Mouse (Mus musculus): Measurements from ENCODE around the gene Ddx47.

Ddx47 gene

DNA sequence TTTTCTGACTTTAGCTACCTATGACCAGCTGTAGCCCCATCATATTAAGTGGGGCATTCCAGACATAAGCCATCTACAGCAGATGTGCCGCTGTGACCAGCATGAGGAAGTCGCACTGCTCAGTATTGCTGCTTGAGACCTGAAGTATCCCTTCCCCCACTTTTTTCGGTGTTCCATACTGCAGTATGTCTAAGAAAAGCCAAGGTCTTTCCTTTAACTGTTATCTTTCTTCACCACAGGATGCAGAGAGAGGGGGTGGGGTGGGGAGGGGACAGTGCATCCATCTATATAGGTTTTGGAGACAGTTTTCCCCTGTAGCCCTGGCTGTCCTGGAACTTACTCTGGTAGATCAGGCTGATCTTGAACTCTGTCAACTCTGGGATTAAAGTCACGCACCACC lies 5.0 kb upstream of the Ddx47 start:
- DNase-seq (ENCODE audit: low read depth, low spot score) = no peak

DNA sequence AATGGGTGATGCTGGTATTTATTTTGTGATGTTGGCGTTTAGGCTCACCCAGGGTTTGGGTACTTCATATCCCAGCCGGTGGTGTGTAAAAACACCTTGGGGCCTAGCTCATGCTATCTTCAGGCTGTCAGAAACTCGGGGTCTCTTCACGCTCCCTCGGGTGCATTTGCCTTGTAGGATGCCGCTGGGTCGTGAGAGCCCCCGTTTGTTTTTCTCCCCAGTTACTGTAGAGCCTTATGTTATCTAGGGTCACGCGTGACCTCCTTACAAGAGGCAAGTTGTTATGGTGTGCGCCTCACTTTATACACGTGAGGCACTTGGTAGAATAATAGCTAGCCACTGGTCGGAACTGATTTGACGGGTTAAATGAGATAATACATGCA lies 313 bp downstream of the Ddx47 start:
- DNase-seq (ENCODE audit: low read depth, low spot score) = no peak

DNA sequence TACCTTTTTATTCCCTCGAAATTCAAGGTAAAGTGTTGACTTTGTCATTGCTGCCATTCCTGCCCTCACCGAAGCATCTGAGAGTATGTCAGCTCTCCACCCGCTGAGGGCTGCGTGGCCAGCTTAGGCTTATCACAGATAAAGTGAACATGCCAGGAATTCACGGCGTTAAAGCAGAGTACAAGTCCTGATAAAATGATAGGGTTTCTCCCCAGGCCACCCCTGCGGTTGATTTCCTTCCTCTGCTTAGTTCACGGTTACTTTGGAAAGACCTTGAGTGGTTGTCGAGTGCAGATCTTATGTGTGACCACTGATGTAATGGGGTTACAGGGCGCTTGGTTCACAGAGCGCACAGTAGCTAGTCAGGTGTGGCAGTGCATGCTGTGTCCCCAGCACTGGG lies 5.8 kb downstream of the Ddx47 start:
- DNase-seq (ENCODE audit: low read depth, low spot score) = no peak

GRCm38 (mm10) chr6:135019564-135019963 lies 8.2 kb downstream of the Ddx47 start:
- DNase-seq (ENCODE audit: low read depth, low spot score) = no peak

DNA sequence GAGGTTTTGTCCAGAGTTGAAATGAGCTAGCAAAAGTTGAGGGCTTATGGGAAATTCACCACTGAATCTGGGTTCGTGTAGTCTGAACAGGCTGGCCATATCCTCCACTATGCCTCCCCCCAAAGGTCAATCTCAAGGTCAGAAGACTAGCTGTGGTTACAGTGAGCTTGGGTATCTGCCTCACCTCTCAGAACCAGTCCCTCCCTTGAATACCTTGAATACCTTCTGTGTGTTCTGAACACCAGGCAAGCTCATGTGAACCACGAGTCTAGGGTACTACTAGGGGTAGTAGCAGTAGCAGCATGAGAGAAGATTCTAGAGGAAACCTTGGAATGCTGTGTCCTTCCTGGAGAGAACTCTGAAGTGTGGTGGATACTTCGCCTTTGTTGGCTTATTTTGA lies 10.2 kb downstream of the Ddx47 start:
- no peak for DNase-seq (ENCODE audit: low read depth, low spot score)

- DNase-seq (ENCODE audit: low read depth, low spot score) = no peak
Measured at GRCm38 (mm10) chr6:135023379-135023778, 12.0 kb downstream of the Ddx47 start.

DNA sequence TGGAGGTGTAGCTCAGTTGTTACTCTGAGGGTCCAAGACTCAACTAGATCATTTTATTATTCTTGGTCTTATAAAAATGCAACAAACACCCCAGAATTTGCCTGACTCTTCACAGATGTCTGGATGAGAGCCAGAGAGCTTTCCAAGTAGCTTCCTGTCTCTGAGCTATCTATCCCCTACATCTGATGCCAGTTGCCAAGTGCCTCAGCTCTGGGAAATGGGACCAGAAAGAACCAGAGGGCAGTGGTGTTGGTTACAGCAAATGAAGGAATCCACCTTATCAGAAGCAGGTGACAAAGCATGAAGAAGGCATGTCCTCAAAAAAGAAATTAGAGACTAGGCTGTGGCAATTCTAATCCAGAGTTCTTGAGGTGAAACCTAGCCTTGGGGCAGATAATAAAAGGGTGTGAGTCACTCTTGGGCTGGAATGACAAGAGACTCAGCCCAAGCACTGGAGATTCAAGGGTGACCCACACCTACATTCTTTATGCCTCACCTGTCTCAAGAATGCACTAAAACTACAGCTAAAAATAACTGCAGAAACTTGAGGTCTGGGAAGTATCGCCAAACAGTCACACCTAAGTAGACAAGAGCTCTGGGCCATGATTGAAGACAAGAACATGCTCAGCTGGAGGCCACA lies 13.5 kb downstream of the Ddx47 start:
- no peak for DNase-seq (ENCODE audit: low read depth, low spot score)

DNA sequence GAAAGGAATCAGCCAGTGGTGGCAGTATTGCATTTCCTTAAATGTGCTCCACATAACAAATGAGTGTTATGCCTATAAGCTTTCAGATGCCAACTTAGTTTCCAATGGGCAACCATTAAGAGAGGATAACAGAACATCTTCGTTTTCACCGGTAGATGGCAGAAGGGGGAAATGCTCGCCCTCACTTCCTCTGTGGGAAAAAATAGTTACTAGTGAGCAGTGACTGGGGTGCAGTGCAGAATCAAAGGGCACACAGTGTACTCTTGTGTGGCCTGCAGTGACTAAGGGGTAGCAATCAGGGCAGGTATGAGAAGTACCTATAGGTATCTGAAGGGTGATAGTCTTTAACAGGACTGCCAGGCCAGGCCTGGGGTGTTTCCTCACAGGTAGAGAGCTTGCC lies 14.8 kb downstream of the Ddx47 start:
- DNase-seq (ENCODE audit: low read depth, low spot score) = peak; percentile 62

- DNase-seq (ENCODE audit: low read depth, low spot score) = no peak
Measured at GRCm38 (mm10) chr6:135026755-135027154, 15.3 kb downstream of the Ddx47 start.

- no peak for DNase-seq (ENCODE audit: low read depth, low spot score)
Measured at GRCm38 (mm10) chr6:135029246-135029645, 17.8 kb downstream of the Ddx47 start.

DNA sequence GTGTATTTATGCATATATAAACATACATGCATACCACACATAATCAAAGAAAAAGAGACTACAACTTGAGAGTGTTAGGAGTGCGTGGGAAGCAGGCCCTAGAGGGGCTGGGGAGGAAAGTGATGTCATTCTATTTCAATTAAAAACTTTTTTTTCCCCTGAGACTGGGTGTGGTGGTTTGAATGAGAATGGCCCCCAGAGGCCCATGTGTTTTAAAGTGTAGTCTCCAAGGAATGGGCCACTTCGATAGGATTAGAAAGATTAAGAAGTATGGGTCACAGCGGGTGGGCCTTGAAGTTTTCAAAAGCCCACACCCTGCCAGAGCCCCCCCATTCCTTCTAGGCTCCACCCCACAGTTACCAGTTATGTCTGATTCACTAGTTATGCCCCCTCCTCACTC lies 27.3 kb downstream of the Ddx47 start:
- DNase-seq (ENCODE audit: low read depth, low spot score) = no peak

- no peak for DNase-seq (ENCODE audit: low read depth, low spot score)
Measured at GRCm38 (mm10) chr6:135040275-135040871, 29.0 kb downstream of the Ddx47 start.

GRCm38 (mm10) chr6:135041930-135042329 lies 30.5 kb downstream of the Ddx47 start:
- no peak for DNase-seq (ENCODE audit: low read depth, low spot score)

DNA sequence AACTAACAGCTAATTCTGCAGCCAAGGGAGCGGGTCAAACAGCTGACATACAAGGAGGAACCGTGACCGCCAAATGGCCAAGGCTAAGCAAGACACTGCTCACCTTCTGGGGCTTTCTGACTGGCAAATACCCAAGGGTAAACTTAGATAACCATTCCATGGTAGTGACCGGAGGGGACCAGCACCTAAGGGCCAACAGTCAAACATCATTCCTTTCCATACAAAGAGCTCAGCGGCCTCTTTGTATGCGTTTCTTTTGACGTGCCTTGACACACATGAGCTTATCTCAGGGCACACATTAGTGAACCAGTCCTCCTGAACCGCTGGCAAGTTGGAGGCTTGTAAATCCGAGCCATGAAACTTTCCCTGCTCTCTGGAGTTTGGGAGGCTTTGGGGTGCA lies 35.9 kb downstream of the Ddx47 start:
- DNase-seq (ENCODE audit: low read depth, low spot score) = peak; percentile 17

- DNase-seq (ENCODE audit: low read depth, low spot score) = no peak
Measured at GRCm38 (mm10) chr6:135048509-135048908, 37.1 kb downstream of the Ddx47 start.

GRCm38 (mm10) chr6:135048956-135049355 lies 37.5 kb downstream of the Ddx47 start:
- DNase-seq (ENCODE audit: low read depth, low spot score) = no peak

DNA sequence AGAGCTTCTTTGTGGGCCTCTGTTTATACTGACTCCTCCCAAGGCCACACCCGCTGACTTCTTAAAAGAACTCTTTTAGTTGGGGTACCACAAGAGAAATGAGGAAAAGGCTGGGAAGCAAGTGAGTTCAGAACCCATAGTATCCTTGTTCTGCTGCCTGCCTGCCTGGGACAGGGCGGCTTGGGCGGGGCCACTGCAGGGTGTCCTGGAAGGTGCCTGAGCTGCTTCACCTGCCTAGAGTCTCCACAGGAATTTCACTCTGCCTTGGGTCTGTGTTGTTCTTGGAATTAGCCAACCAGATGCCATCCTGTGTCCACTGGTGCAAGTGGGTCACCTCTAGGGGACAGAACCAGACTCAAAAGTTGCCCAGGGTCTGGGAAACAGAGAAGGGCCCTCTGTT lies 42.4 kb downstream of the Ddx47 start:
- no peak for DNase-seq (ENCODE audit: low read depth, low spot score)

DNA sequence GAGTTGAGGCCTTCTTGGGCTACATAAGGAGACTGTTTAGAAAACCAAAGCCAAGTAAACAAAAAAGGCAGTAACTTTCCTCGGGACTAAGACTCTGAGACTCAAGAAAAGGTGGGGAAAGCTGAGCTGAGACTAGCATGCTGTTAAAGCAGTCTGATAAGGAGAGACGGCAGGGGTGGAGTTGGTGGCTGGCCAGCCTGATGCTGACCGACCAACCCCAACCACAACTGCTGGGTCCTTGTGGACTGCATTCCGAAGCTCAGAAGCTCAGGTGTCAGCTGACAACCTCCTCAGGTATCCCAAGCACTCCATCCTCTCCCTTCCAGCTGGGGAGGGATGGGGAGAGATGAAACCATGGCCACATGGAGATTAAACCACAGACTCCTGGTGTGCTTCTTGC lies 44.5 kb downstream of the Ddx47 start:
- no peak for DNase-seq (ENCODE audit: low read depth, low spot score)

GRCm38 (mm10) chr6:135060728-135061127 lies 49.3 kb downstream of the Ddx47 start:
- no peak for DNase-seq (ENCODE audit: low read depth, low spot score)

DNA sequence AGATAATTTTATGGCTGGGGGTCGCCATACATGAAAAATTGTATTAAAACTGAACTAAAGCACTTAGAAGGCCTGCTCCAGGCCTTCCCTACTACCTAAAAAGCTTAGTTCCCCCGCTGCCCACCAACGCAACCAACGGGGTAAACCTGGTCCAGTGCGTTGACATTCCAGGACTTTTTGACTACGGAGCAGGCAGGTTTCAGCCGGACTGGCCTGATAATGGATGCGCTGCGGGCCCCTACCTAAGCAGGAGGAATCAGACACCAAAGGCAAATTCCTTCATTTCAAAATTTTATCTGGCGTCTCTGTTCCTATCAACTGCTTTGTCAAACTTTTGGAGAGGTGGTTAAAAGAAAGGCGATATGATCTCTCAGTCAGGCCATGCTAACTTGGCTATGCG lies 53.2 kb downstream of the Ddx47 start:
- DNase-seq (ENCODE audit: low read depth, low spot score) = no peak

DNA sequence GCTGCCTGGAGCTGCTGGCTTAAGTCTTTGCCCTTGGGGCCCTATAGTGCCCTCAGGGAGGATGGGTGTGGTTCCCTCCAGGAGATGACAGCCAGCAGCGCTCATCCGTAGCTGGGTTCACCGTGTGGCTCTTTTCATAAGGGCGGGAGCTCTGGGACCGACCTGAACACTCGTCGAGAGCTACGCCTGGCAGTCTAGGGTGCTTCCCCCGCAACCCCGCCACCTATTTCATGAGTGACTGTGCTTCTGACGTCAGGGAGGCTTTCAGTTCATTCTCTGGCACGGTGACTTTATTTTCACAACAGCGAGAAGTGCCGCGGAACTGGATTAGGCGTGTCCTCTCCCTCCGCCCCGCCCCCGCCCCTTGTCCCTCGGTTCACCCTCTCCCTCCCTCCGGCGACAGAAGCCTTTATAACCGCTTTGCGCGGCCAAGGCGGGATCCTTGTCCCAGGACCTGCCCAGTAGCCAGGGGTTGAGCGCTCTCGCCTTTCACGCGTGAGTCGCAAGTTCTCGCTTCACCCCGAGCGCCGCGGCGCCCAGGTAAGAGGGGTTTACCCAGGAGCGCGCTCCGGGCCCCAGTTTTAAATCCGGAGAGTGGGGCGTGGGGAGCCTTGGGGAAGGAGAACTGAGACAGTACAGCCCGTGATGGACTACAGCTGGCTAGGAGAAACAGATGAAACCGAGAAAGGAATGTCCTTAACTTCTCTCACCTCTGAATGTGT lies 54.0 kb downstream of the Ddx47 start, which contains the start of gene Gprc5a:
TSS of gene Gprc5a (plus strand) at position 416 of the 722 bp plus-strand sequence.
- peak; percentile 85 for DNase-seq (ENCODE audit: low read depth, low spot score)

DNA sequence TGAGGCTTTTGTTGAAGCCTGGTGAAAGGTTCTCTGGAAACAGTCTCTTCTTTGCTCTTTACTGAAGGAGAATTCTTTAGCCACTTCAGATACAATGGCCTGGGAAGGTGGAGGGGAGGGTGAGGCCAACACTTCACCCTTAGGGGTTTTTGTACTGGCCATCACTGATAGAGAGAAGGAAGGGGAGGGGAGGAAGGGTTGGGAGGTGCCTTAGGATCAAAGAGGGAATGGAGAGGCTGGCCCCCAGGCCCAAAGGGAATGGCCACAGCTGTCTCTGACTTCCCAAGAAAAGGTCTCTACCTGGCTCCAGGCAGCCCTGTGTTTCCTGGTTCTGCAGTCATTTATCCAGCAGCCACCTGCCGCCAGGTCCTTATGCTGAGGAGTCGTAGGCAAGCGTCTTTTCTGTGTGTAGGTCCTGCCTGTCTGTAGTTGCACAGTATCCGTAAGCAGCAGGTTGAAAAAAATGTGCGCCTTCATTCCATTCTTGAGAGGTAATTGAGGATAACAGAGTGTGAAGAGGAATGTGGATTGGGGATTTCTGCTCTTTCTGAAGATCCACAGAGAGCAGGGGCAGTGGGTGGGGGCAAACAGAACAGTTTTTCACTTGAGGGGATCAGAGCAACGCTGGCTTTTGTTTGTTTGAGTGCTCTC lies 55.5 kb downstream of the Ddx47 start:
- no peak for DNase-seq (ENCODE audit: low read depth, low spot score)

DNA sequence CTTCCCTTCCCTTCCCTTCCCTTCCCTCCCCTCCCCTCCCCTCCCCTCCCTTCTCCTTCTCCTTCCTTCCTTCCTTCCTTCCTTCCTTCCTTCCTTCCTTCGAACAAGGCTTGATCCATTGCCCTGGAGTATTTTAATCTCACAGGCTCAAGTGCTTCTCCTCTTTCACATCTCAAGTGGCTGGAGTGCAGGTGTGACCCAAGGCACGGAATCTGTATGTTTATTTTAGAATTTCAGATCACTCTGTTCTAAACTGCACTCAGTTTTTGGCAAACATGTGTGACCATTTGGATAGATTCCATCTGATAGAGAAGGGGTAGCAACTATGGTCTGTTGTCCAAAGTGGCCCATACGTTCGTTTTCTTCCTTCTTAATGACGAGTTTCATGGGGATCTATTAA lies 56.8 kb downstream of the Ddx47 start:
- no peak for DNase-seq (ENCODE audit: low read depth, low spot score)

Measured in CD4-positive, CD25-positive, alpha-beta regulatory T cell, adult 2 months (primary cell).